Mouse (Mus musculus) liver, embryonic 11.5 days (tissue): ENCODE data around the gene Glipr2. TPM values are rescaled to one million over a fixed set of nuclear protein-coding genes. Genes with fewer than 3 reads are reported as not detected.

Source experiments
- ATAC-seq: fragments of 200-750 bp; cut with Nextera tagmentation; replicated peaks from 2 replicates; pipeline ENCODE4 v1.8.0; 2017; ENCODE audit warnings: moderate number of reproducible peaks, mild to moderate bottlenecking, moderate TSS enrichment, moderate library complexity; ENCODE audit not compliant: low FRiP score
- DNase-seq: peaks from one replicate; pipeline ENCODE4 v3.0.0-alpha.2; 2017; ENCODE audit warnings: low spot score
- H3K27ac ChIP-seq: fragments of 300-500 bp; sonication (generic); 2 replicates; pipeline ENCODE4 v1.5.1; 2014; ENCODE audit warnings: mild to moderate bottlenecking, low read depth, low read length, control low read depth
- H3K27me3 ChIP-seq: fragments of 300-500 bp; sonication (generic); replicated peaks from 2 replicates; pipeline ENCODE4 v1.6.1; 2014; ENCODE audit warnings: low read length, mixed read lengths; ENCODE audit not compliant: control insufficient read depth, insufficient read depth
- H3K36me3 ChIP-seq: fragments of 300-500 bp; sonication (generic); 2 replicates; pipeline ENCODE4 v1.6.1; 2014; ENCODE audit warnings: mild to moderate bottlenecking, low read length, moderate library complexity, mixed read lengths; ENCODE audit not compliant: control insufficient read depth, insufficient read depth
- H3K4me1 ChIP-seq: fragments of 300-500 bp; sonication (generic); replicated peaks from 2 replicates; pipeline ENCODE4 v1.6.1; 2014; ENCODE audit warnings: low read length, mixed read lengths; ENCODE audit not compliant: control insufficient read depth, insufficient read depth
- H3K4me2 ChIP-seq: fragments of 300-500 bp; sonication (generic); 2 replicates; pipeline ENCODE4 v1.6.1; 2014; ENCODE audit warnings: mild to moderate bottlenecking, control low read depth, moderate library complexity
- H3K4me3 ChIP-seq: fragments of 300-500 bp; sonication (generic); 2 replicates; pipeline ENCODE4 v1.5.1; 2014; ENCODE audit warnings: low read depth, low read length, control low read depth
- H3K9ac ChIP-seq: fragments of 300-500 bp; sonication (generic); 2 replicates; pipeline ENCODE4 v1.6.1; 2014; ENCODE audit warnings: low read depth, low read length, control low read depth
- H3K9me3 ChIP-seq: fragments of 300-500 bp; sonication (generic); 2 replicates; pipeline ENCODE4 v1.6.1; 2016; ENCODE audit warnings: low read length, inconsistent platforms, mixed read lengths; ENCODE audit not compliant: control insufficient read depth
- WGBS: fragments of 180-500 bp; shearing (Covaris S2); extraction: QIAGEN DNeasy Blood & Tissue Kit; methylation state at CpG from one replicate; pipeline ENCODE4 v1.1.7; 2014; 5-methylcytosine and 5-hydroxymethylcytosine counted together
- polyA plus RNA-seq: library from polyadenylated mRNA; unstranded; fragments of >200 nt; fragmentation: Nextera tagmentation; extraction: Ambion mirVana; gene quantifications from 2 replicates; pipeline ENCODE4 v1.2.1, GENCODE M21; 2014

Gene Glipr2
- polyA plus RNA-seq, 1 experiment from 2014 or later: 71.4 TPM

GRCm38 (mm10) chr4:43936749-43937674 lies 20.2 kb upstream of the Glipr2 start:
- Histone ChIP-seq H3K27me3 (no peaks in the 10 kb centered on the region), H3K9ac (no peak overlapping the region), H3K4me2 (peak overlapping the region; percentile 29; the same call in 1 of the 2 replicates), H3K36me3 (peaks cover under 1% of the 10 kb centered on the region; the same call in 1 of the 2 replicates), H3K27ac (no peak overlapping the region), H3K9me3 (no peaks in the 10 kb centered on the region), H3K4me1 (peaks cover 4% of the 10 kb centered on the region; the same call in 1 of the 2 replicates), H3K4me3 (no peak overlapping the region)
- ATAC-seq: peak; percentile 18; the same call in 1 of the 2 replicates
- 48% methylated on average over 14 of the region's 14 CpGs for WGBS
- no peak for DNase-seq

DNA sequence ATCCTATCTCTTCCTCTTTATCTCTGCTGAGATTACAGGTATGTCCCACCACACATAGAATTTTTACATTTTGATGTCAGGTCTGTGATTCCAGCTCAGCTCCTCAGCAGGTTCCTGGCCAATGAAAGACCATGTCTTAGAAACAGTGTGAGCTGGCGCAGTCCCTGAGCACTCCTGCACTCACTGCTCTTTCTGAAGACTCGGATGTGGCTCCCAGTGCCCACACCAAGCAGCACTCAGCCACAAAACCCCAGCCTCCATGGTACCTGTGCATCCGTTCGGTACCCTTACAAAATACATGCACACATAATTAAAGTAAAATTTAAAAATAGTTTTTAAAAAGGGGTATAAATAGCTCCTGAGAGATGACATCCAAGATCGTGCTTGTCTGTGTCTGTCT lies 15.9 kb upstream of the Glipr2 start:
- Histone ChIP-seq H3K36me3 (no peaks in the 10 kb centered on the region), H3K27ac (no peak overlapping the region), H3K4me2 (no peak overlapping the region), H3K9me3 (no peaks in the 10 kb centered on the region), H3K27me3 (no peaks in the 10 kb centered on the region), H3K4me3 (no peak overlapping the region), H3K9ac (no peak overlapping the region), H3K4me1 (peaks cover 4% of the 10 kb centered on the region; the same call in 1 of the 2 replicates)
- DNase-seq: no peak
- ATAC-seq: no peak
- WGBS: 78% methylated on average over 5 of the region's 5 CpGs

DNA sequence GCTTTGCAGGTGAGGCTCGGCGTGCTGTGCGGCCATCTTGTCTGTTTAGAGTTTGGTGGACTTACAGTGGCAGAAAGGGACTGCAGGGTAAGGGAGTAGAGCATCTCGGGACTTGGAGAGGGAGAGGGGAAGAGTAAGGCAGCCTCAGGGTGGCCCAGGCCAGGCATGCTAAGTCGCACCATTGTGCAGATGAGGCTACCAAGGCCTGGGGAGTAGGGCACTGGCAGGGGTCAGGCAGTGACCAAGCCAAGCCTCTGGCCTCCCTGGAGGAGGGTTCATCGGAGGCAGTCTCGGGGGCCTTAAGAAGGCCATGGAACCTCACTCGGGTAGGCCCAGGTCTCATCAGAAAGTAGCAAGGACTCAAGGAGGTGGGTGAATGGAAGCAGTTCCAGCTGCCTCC lies 14.8 kb upstream of the Glipr2 start:
- WGBS: 88% methylated on average over 8 of the region's 8 CpGs
- Histone ChIP-seq H3K27me3 (no peaks in the 10 kb centered on the region), H3K4me3 (no peak overlapping the region), H3K9ac (no peak overlapping the region), H3K36me3 (no peaks in the 10 kb centered on the region), H3K4me2 (no peak overlapping the region), H3K9me3 (no peaks in the 10 kb centered on the region), H3K27ac (no peak overlapping the region), H3K4me1 (no peaks in the 10 kb centered on the region)
- ATAC-seq: no peak
- no peak for DNase-seq

- no peak for ATAC-seq
- WGBS: 90% methylated on average over 2 of the region's 2 CpGs
- no peak overlapping the region for H3K9ac ChIP-seq
These were observed 9.6 kb upstream of the Glipr2 start for GRCm38 (mm10) chr4:43947571-43947970.

DNA sequence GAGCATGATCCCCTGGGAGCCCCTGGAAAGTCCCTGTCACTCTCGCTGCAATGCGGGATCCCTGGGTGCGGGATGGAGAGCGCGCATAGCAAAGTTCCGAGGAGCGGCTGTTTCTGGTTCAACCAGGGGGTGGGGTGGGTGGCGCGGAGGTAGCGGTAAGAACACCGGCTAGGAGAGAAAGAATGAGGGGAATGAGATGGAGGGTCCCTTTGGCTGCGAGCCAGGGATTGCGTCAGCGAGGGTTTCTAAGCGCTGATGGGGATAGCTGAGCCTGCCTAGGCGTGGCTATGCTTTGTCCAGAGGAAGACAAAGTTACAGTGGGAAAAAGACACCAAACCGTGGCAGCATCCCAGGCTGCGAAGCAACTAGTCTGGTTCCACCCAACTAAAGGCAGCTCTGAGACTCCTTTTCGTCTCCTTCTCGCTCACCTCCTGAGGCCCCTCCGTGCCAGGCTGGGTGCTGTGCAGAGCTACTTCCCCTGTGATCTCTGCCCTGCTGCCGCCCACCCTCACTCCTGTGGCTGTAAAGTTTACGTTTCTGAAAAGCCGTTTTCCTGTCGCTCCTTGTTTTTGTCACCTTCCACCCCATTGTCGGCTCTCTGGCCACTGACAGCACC lies 753 bp downstream of the Glipr2 start:
- DNase-seq (no peak), ATAC-seq (peak; percentile 35)
- under 1% methylated on average over 26 of the region's 26 CpGs for WGBS
- H3K27me3 ChIP-seq: no peaks in the 10 kb centered on the region
- no peaks in the 10 kb centered on the region for H3K9me3 ChIP-seq
- no peaks in the 10 kb centered on the region for H3K36me3 ChIP-seq
- peaks cover 46% of the 10 kb centered on the region for H3K4me1 ChIP-seq
- peak overlapping the region; percentile 93 for H3K4me2 ChIP-seq
- peak overlapping the region; percentile 81 for H3K27ac ChIP-seq
- peak overlapping the region; percentile 83 for H3K4me3 ChIP-seq
- peak overlapping the region; percentile 73 for H3K9ac ChIP-seq

More at GRCm38 (mm10) chr4:43947571-43947970, 9.6 kb upstream of the Glipr2 start:
- DNase-seq: no peak
- H3K27me3 ChIP-seq: no peaks in the 10 kb centered on the region
- no peaks in the 10 kb centered on the region for H3K9me3 ChIP-seq
- no peak overlapping the region for H3K27ac ChIP-seq
- H3K4me1 ChIP-seq: no peaks in the 10 kb centered on the region
- H3K36me3 ChIP-seq: no peaks in the 10 kb centered on the region
- no peak overlapping the region for H3K4me2 ChIP-seq
- no peak overlapping the region for H3K4me3 ChIP-seq

- peak overlapping the region; percentile 57 for H3K9ac ChIP-seq
- H3K9me3 ChIP-seq: no peaks in the 10 kb centered on the region
- H3K27me3 ChIP-seq: no peaks in the 10 kb centered on the region
- 40% methylated on average over 9 of the region's 9 CpGs for WGBS
- H3K27ac ChIP-seq: peak overlapping the region; percentile 95
- no peak for ATAC-seq
- no peak for DNase-seq
- no peaks in the 10 kb centered on the region for H3K36me3 ChIP-seq
- H3K4me2 ChIP-seq: peak overlapping the region; percentile 93
- peaks cover 63% of the 10 kb centered on the region for H3K4me1 ChIP-seq
- peak overlapping the region; percentile 36 for H3K4me3 ChIP-seq
These were observed 2.5 kb downstream of the Glipr2 start for GRCm38 (mm10) chr4:43959523-43960179.

- WGBS: 39% methylated on average over 6 of the region's 6 CpGs
- no peaks in the 10 kb centered on the region for H3K9me3 ChIP-seq
- peak overlapping the region; percentile 57; the same call in 1 of the 2 replicates for H3K9ac ChIP-seq
- H3K4me3 ChIP-seq: peak overlapping the region; percentile 36
- DNase-seq (no peak), ATAC-seq (peak; percentile 39)
- peak overlapping the region; percentile 93 for H3K4me2 ChIP-seq
- no peaks in the 10 kb centered on the region for H3K36me3 ChIP-seq
- H3K27ac ChIP-seq: peak overlapping the region; percentile 95
- no peaks in the 10 kb centered on the region for H3K27me3 ChIP-seq
- peaks cover 69% of the 10 kb centered on the region for H3K4me1 ChIP-seq
These were observed 3.0 kb downstream of the Glipr2 start for GRCm38 (mm10) chr4:43960207-43960606.

DNA sequence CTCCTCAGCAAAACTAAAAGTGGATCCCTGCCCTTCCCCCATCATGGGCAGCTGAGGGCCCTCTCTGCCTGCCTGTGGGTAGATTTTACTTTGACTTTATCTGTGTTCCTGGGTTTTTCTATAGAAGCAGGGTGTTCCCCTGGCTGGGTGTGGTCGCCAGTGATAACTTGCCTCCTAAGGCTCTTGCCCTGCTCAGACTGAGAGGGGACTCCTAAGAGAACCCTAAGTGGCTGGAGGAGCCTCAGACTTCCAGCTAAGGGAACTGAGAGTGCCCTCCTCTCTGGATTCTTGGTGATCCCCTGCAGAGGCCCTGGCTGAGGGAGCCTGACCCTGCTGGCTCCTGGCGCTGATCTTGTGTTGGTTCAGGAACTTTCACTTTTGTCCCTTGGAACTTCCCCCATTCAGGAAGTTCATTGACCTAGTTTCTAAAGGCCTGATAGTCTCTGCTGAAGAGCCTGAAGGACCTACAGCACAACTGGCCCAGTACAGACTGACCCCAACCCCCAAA lies 7.2 kb downstream of the Glipr2 start:
- peaks cover 84% of the 10 kb centered on the region for H3K4me1 ChIP-seq
- ATAC-seq: peak; percentile 88
- 30% methylated on average over 2 of the region's 2 CpGs for WGBS
- peak; percentile 58 for DNase-seq
- no peaks in the 10 kb centered on the region for H3K27me3 ChIP-seq
- H3K9me3 ChIP-seq: no peaks in the 10 kb centered on the region
- no peaks in the 10 kb centered on the region for H3K36me3 ChIP-seq
- H3K4me3 ChIP-seq: peak overlapping the region; percentile 35
- H3K9ac ChIP-seq: peak overlapping the region; percentile 64
- H3K4me2 ChIP-seq: peak overlapping the region; percentile 82
- peak overlapping the region; percentile 94 for H3K27ac ChIP-seq
